Mouse (Mus musculus) heart, adult 2 months (tissue): ENCODE data around the gene Podxl2. TPM values are rescaled to one million over a fixed set of nuclear protein-coding genes. Genes with fewer than 3 reads are reported as not detected.

Source experiments
- DNase-seq, 2 experiments: peaks; one replicate each; pipeline ENCODE4 v3.0.0; 2021
- H3K27ac ChIP-seq: fragments of 200-600 bp; 2 replicates; pipeline ENCODE4 v1.8.1; 2022
- H3K27me3 ChIP-seq: fragments of 200-500 bp; 2 replicates; pipeline ENCODE4 v1.6.1; 2012; ENCODE audit warnings: mild to moderate bottlenecking, low read length, inconsistent platforms, mixed read lengths; ENCODE audit not compliant: control insufficient read depth, insufficient read depth
- H3K36me3 ChIP-seq: fragments of 200-500 bp; 2 replicates; pipeline ENCODE4 v1.6.1; 2012; ENCODE audit warnings: low read length, inconsistent platforms; ENCODE audit not compliant: control insufficient read depth, insufficient read depth
- H3K4me1 ChIP-seq: fragments of 200-500 bp; 2 replicates; pipeline ENCODE4 v1.6.1; 2011; ENCODE audit warnings: low read length; ENCODE audit not compliant: control insufficient read depth, insufficient read depth
- H3K4me3 ChIP-seq: fragments of 200-600 bp; 2 replicates; pipeline ENCODE4 v1.8.1; 2022
- H3K79me2 ChIP-seq: fragments of 200-500 bp; replicated peaks from 2 replicates; pipeline ENCODE4 v1.6.1; 2012; ENCODE audit warnings: mild to moderate bottlenecking, inconsistent platforms, low read length, moderate library complexity, mixed read lengths; ENCODE audit not compliant: control insufficient read depth, insufficient read depth
- H3K9ac ChIP-seq: fragments of 200-500 bp; 2 replicates; pipeline ENCODE4 v1.6.1; 2012; ENCODE audit warnings: low read depth, mild to moderate bottlenecking, control low read depth, inconsistent platforms, low read length, mixed read lengths
- CTCF ChIP-seq: fragments of 200-600 bp; IDR thresholded peaks from 2 replicates; pipeline ENCODE4 v1.8.1; 2022; ENCODE audit warnings: antibody characterized with exemption, mild to moderate bottlenecking, moderate library complexity
- EP300 ChIP-seq: fragments of 200-500 bp; IDR thresholded peaks from 2 replicates; pipeline ENCODE4 v1.6.1; 2011; ENCODE audit warnings: low read depth, low read length, control low read depth; ENCODE audit not compliant: insufficient read depth
- POLR2A ChIP-seq: fragments of 200-500 bp; IDR thresholded peaks from 2 replicates; pipeline ENCODE4 v1.6.1; 2011; ENCODE audit warnings: mild to moderate bottlenecking, low read depth, low read length, control low read depth; ENCODE audit not compliant: insufficient read depth
- WGBS: fragments of 180-500 bp; shearing (Covaris S2); methylation state at CpG from one replicate; pipeline ENCODE4 v1.1.7; 2018; 5-methylcytosine and 5-hydroxymethylcytosine counted together
- intact Hi-C: fragments of 180-260 bp; cut with DNase I; formaldehyde crosslinking; loops from one replicate; pipeline ENCODE4 v1.15.1; 2025
- polyA plus RNA-seq: library from polyadenylated mRNA; depleted of rRNA; stranded (reverse); fragments of >200 nt; gene quantifications from 2 replicates; pipeline ENCODE4 v1.2.3, GENCODE M21; 2012
- total RNA-seq, 2 experiments: library from RNA; stranded (reverse); gene quantifications; 2 replicates each; pipeline ENCODE4 v1.2.3; 2021

The Podxl2 gene
- total and polyA plus RNA-seq, 3 experiments = 13.1 to 26.2 (median 15.9) TPM

DNA sequence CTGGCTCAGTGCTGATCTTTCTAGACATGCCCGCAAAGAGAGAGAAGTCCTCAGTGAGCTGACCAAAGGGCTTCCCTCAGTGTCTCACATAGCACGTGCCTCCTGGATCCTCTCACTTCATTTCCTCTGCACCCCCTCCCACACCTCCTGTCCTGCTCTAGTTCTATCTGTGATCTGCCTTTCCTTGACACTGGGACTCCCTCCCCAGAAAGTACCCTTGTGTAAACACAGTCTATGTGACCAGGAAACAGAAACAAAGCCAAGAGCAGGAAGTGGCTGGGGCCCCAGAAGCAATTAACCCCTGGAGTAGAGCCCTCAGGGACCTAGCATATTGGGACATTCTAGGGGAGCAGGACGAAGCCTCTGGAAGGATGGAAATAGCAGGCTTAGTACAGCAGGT is 54.0 kb downstream of the Podxl2 start:
- peak overlapping the region; percentile 44 for H3K27ac ChIP-seq
- 23% methylated on average over 3 of the region's 3 CpGs for WGBS
- no peaks in the 10 kb centered on the region; the same call in 1 of the 2 replicates for H3K36me3 ChIP-seq
- no peak overlapping the region for H3K9ac ChIP-seq
- TF ChIP-seq CTCF (no peak), EP300 (0 out of 2 replicates have a peak, but pooled peaks have one; percentile 37), POLR2A (no peak)
- no peaks in the 10 kb centered on the region for H3K27me3 ChIP-seq
- no peak overlapping the region for H3K4me3 ChIP-seq
- H3K79me2 ChIP-seq = no peaks in the 10 kb centered on the region
- DNase-seq = no peak
- peaks cover 11% of the 10 kb centered on the region for H3K4me1 ChIP-seq
- intact Hi-C loops = loop anchor here (5.0 kb wide), 1 partner anchor 34 kb away; no protein-coding TSS in a partner anchor

DNA sequence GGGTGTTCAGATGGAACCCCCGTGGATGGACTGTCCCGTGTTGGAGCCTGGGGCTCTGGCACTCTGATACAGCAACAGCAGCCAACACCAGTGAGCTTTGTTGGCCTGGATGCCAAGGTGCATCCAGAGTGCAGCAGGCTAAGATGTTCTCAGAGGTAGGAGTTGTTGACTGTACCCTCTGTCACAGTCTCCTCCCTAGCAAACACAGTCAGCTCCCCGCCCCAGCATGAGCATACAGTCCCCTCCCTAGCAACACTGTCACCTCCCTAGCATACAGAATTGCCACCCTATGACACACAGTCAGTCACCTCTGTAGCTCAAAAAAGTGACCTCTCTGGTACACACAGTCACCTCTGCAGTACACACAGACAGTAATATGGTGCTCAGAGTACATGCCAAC is 57.9 kb downstream of the Podxl2 start:
- Histone ChIP-seq H3K27me3 (no peaks in the 10 kb centered on the region), H3K4me1 (peaks cover 20% of the 10 kb centered on the region), H3K27ac (no peak overlapping the region), H3K9ac (no peak overlapping the region), H3K36me3 (no peaks in the 10 kb centered on the region; the same call in 1 of the 2 replicates), H3K79me2 (no peaks in the 10 kb centered on the region), H3K4me3 (no peak overlapping the region)
- intact Hi-C loops = no loop called here
- no peak for DNase-seq
- TF ChIP-seq EP300 = no peak
- no peak for TF ChIP-seq POLR2A
- no peak for TF ChIP-seq CTCF
- WGBS = 55% methylated on average over 3 of the region's 3 CpGs

DNA sequence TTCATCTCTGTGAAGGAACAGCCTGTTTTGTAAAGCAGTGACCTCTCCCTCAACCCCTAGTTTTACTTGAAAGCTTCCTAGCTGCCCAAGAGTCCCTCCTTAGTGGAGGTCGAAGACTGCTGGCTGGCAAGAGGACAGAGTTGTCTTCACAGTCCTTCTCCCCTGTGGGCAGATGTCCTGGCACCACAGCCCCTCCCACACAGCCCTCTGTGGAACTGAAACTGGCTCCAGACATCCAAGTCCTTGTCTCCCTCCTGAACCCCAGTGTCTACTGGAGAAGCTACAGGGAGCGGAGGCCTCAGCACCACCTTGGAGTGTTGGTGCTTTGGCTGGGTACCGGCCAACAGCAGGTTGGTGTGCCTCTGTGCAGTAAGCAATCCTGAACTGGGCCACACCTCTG is 59.4 kb downstream of the Podxl2 start:
- intact Hi-C loops = no loop called here
- WGBS = 74% methylated on average over 3 of the region's 3 CpGs
- no peak overlapping the region for H3K27ac ChIP-seq

DNA sequence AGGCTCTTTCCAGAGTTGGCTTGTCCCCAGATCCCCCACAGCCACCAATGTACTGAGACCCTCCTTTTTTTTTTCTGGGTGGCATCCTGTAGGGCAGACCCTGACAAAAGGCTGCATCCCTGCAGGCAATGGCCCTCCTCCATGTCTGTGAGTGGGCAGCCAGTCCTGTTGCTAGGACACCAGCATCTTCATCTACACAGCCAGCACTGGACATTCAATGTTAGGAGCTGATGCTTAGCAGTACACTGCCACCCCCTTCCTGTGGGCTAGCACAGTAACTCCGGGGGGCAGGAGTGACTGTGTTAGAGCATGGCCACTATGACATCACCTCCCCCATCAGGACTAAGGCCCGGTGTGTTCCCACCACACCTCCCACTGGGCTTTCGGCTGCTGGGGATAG is 59.8 kb downstream of the Podxl2 start:
- H3K27ac ChIP-seq = no peak overlapping the region
- TF ChIP-seq CTCF (no peak), POLR2A (no peak), EP300 (no peak)
- H3K36me3 ChIP-seq = no peaks in the 10 kb centered on the region; the same call in 1 of the 2 replicates
- H3K4me3 ChIP-seq = no peak overlapping the region
- no peaks in the 10 kb centered on the region for H3K27me3 ChIP-seq
- no peak for DNase-seq
- no peaks in the 10 kb centered on the region for H3K79me2 ChIP-seq
- H3K4me1 ChIP-seq = peaks cover 18% of the 10 kb centered on the region
- intact Hi-C loops = no loop called here
- H3K9ac ChIP-seq = no peak overlapping the region
- WGBS = 76% methylated on average over 3 of the region's 3 CpGs

More for the DNA sequence above, 59.4 kb downstream of the Podxl2 start:
- no peaks in the 10 kb centered on the region; the same call in 1 of the 2 replicates for H3K36me3 ChIP-seq
- peaks cover 17% of the 10 kb centered on the region for H3K4me1 ChIP-seq
- TF ChIP-seq EP300 (no peak), CTCF (no peak), POLR2A (no peak)
- H3K27me3 ChIP-seq = no peaks in the 10 kb centered on the region
- H3K9ac ChIP-seq = no peak overlapping the region
- DNase-seq = no peak
- no peak overlapping the region for H3K4me3 ChIP-seq
- H3K79me2 ChIP-seq = no peaks in the 10 kb centered on the region

DNA sequence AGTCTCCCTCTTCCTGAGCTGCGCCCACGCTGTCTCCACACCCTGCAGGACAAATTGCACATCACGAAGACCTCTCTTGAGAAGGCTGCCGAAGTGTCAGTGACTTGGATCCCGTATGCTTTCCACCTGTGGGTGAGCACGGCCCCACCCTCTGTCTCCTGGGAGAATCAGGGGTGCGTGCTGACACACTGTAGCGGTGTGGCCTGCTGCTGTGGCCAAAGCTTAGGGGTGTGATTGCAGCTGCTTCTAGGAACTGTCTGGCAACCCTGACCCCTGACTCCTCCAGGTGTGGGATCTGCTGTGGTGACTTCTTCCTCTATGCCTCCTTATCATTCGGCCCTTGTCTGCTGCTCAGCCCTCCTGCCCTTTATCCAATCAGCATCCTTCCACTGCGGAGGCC is 61.0 kb downstream of the Podxl2 start:
- intact Hi-C loops = loop anchor here (5.0 kb wide), 1 partner anchor 87 kb away; no protein-coding TSS in a partner anchor
- H3K36me3 ChIP-seq = peaks cover under 1% of the 10 kb centered on the region
- H3K4me3 ChIP-seq = no peak overlapping the region
- no peak for DNase-seq
- WGBS = 74% methylated on average over 10 of the region's 10 CpGs
- H3K79me2 ChIP-seq = no peaks in the 10 kb centered on the region
- TF ChIP-seq EP300 (no peak), POLR2A (no peak), CTCF (no peak)
- H3K4me1 ChIP-seq = peaks cover 21% of the 10 kb centered on the region
- no peak overlapping the region for H3K9ac ChIP-seq
- no peak overlapping the region for H3K27ac ChIP-seq
- no peaks in the 10 kb centered on the region for H3K27me3 ChIP-seq

DNA sequence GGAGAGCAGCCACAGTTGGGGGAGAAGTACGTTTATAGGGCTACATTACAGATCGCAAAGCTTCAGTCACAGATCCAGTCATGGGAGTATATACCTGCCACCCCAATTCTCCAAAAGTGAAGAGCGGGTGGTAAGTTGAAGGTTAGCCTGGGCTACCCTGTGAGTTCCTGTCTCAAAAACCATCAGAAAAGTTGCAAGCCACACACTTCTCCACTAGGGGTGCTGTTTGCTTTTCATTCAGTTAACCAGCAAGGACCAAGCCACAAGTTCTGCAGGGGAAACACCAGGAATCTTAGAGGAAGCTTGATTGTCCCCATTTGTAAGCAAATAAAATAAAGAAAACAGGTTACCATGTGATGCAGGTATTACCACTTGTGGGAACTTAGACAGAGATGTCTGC is 62.0 kb downstream of the Podxl2 start:
- intact Hi-C loops = loop anchor here (5.0 kb wide), 1 partner anchor 86 kb away; no protein-coding TSS in a partner anchor
- Histone ChIP-seq H3K9ac (no peak overlapping the region), H3K27me3 (no peaks in the 10 kb centered on the region), H3K79me2 (no peaks in the 10 kb centered on the region), H3K4me1 (peaks cover 23% of the 10 kb centered on the region), H3K4me3 (no peak overlapping the region), H3K27ac (peak overlapping the region; percentile 75), H3K36me3 (peaks cover 3% of the 10 kb centered on the region)
- whole genome bisulfite sequencing = 81% methylated on average over 3 of the region's 3 CpGs
- TF ChIP-seq CTCF (peak; percentile 87), POLR2A (no peak)
- DNase-seq = peak; percentile 41 to 44
